Mouse (Mus musculus) left cerebral cortex, postnatal 10 days (tissue): Measurements from ENCODE around the gene Rcc1l. TPM values are rescaled to one million over a fixed set of nuclear protein-coding genes. Genes with fewer than 3 reads are reported as not detected.

Experiments
- DNase-seq, 2 experiments: peaks; one replicate each; pipeline ENCODE4 v3.0.0; 2021 to 2022; ENCODE audit warnings: low spot score in 2 of 2, mixed read lengths in 1 of 2; ENCODE audit errors: extremely low spot score in 1 of 2
- intact Hi-C: fragments of 180-260 bp; cut with DNase I; formaldehyde crosslinking; loops from one replicate; pipeline ENCODE4 v1.15.1; 2025
- total RNA-seq, 2 experiments: library from RNA; stranded (reverse); gene quantifications; 2 replicates each; pipeline ENCODE4 v1.2.3; 2021

Rcc1l gene
- total RNA-seq, 2 experiments from 2014 or later = 18.4 to 21.1 TPM

DNA sequence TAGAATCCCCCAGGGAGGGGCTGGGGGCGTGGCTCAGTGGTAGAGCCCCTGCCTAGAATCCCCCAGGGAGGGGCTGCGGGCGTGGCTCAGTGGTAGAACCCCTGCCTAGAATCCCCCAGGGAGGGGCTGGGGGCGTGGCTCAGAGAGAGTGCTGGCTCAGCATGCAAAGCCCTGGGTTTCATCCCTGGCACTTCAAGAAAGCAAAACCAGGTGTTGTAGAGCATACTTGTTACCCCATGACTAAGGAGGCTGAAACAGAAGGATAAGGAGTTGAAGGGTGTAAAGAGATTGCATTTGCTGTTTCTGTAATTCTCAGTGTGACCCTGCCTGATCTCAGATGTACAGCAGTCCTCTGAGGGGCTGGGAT, 54.7 kb downstream of the Rcc1l start:
- DNase-seq = no peak
- intact Hi-C loops = no loop called here

DNA sequence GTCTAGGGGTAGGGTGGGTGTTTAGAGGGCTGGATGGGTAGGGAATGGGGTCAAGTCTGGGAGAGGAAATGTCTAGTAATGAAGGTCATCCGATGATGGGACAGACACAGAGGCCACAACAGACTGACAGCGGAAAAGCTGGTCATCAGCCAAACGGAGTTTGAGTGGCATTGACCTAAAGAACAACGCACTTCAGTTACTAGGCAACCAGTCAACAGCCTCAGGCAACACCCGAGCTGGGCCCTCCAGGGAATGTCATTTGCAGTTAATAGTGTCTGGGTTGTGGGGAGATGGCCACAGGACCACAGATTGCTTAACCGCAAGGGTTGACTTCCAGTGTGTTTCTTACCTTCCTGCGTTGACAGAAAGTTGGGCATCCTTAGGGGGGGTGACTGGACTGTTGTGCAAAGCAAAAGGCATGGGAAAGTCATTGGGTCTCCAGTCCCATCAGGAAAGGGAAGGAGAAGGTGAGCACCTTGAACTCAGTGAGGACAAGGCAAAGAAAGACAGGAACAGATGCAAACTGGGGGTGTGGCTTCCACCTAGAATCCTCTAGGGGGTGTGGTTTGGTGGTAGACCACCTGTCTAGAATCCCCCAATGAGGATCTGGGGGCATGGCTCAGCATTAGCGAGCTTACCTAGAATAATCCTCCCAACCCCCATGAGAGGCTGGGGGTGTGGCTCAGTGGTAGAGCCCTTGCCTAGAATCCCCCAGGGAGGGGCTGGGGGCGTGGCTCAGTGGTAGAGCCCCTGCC, 55.3 kb downstream of the Rcc1l start:
- intact Hi-C loops = no loop called here
- DNase-seq = no peak

DNA sequence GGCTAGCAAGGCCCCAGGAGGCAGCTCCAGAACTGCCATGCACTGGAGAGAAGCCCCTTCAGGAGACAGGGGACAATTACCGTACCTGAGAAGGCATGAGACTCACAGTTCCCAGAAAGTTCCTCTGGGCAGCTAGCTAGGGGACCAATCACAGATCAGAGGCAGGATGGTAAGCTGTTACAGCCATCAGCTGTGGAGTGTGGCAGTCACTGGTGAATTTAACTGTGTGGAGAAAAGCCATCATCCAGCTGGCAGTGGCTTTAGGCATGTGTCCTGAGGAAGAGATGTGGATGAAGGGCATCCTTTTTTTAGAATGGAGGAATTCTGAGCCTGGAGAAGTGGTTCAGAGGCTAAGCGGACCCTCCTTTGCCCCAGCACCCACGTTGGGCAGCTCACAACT, 56.4 kb downstream of the Rcc1l start:
- DNase-seq = no peak
- intact Hi-C loops = no loop called here

DNA sequence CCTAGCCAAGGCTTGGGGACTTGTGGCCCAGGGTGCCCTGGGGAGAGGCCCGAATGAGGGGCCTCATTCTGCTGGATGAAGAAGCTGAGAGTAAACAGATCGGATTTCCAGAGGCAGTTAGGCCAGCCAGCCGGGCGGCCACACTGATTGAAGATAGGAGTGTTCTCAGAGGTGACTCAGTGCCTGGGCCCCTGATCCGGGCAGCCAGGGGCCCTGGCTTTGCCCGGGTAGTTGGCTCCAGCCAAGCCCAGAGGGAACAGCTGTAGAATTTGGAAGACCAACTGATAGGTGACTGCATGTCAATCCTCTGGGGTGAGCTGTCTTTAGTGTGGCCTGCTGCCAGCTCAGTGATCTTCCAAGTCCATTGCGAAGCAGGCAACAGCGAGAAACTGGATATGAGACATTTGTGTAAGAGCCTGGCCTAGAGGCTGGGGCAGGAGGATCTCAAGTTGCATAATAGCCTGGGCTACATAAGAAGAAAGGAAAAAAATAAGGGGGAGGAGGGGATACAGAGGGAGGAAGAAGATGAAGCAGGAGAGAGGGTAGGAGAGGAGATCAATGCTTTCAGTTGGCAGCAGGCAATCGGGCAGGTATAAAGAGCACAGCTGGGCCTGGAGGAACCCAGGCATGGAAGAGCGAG, 57.0 kb downstream of the Rcc1l start:
- DNase-seq = no peak
- intact Hi-C loops = no loop called here

DNA sequence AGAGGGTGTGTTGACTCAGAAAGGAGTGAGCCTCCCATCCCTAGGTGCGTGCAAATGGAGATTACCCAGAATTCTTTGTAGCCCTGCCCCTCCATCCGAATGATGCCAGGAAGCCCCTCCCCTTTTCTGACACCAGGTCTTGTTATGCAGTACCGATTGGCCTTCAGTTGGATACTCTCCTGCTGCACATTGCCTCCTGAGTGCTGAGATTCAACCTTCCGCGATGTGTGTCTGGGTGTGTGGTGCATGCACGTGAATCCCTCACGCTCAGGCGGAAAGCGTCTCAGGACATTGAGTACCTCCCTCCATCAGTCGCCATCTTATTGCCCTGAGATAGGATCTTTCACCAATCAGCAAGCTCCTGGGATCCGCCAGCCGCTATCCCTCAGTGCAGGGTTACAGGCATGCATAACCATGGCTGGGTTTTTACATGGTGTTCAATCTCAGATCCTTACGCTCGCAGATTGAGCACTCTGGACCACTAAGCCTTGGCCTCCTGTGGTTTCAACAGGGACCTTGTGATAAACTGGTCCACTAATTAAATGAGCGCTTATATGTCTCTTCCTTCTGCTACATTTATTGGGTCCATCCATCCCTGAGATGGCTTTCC, 57.7 kb downstream of the Rcc1l start:
- no peak for DNase-seq
- intact Hi-C loops = no loop called here

DNA sequence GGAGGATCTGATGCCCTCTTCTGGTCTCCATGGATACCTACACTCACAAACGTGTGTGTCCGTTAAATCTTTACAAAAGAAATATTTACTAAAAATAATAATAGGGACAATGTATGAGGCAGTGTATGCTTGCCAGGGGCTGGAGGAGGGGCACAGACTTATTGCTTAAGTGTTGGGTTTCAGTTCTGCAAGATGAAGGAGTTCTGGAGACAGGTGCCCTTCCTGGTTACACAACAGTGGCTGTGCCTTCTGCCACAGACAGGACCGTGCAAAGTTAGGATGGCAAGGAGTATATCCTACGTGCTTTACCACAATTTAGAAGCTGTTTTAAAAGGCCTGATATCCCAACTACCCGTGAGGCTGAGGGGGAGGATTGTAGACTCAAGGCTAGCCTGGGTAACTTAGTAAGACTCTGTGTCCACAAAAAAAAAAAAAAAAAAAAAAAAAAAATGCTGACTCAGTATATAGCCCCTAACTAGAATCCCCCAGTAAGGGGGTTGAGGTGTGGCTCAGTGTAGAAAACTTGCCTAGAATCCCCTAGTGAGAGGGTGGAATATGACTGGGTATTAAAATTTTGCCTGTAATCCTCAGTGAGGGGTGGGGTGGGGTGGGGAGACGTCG, 60.8 kb downstream of the Rcc1l start:
- no peak for DNase-seq
- intact Hi-C loops = no loop called here

DNA sequence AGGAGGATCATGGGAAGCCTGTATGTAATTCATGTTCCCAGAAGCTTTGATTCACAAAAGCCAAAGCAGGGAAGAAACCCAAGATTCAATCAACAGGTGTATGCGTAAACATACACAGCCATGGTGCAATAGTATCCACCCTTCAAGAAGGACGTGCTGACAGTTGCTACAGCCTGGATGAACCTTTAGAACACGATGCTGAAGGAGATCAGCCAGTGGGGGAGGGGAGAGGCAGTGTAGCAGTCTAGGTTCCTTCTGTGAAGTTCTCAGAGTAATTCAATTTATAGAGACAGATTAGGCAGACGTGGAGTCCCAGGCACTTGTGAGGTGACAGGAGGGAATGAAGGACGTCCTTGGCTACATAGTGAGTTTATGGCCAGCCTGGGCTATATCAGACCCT, 61.6 kb downstream of the Rcc1l start:
- DNase-seq = no peak
- intact Hi-C loops = no loop called here

DNA sequence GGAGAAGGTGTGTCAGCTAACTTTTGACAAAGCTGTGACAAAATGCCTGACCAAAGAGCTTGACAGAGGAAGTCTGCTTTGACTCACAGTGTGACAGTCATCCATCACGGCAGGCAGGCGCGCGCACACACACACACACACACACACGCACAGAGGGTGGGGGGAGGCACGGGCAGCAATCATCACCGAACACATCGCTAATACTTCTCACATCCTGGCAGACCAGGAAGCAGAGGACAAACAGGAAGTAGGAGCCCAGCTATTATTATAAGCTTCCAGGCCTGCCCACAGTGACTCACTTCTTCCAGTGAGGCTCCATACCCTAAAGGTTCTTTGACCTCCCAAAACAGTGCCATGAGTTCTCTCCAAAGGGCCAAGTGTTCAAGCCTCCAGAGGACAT, 70.7 kb downstream of the Rcc1l start:
- no peak for DNase-seq
- intact Hi-C loops = no loop called here

DNA sequence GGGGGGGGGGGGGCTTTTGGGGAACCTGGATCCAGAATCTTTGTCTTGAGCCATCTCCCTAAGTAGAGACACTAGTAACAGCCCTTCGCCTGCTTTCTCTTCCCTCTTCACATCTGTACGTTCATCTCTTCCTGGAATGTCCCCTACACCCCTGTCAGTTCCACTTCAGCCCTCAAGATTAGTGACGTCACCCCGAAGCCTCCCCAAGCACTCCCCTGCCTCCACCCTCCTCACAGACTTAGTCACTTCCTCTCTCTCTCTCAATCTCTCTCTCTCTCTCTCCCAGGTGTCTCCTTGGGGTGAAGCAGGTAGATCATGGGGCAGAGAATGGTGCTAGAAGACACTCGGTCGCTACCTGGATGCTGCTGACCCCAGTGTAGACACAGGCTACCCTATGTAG, 73.9 kb downstream of the Rcc1l start:
- intact Hi-C loops = no loop called here
- DNase-seq = no peak

DNA sequence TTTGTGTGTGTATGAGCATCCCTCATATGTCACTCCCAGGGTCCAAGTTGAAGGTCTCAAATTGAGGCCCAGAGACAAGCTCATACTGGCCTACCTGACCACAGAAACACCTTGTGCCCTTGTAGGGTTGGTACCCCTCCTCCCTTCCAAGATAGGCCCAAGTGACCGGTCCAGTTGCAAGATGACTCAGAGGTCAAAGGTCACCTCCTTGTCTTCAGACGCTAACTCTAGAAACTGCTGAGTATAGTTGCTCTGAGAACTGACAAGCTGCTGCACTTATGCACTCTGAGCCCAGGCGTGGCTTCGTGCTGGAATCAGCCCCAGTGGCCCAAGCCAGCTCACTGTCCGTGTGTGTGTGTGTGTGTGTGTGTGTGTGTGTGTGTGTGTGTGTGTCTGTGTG, 74.7 kb downstream of the Rcc1l start:
- intact Hi-C loops = no loop called here
- no peak for DNase-seq

DNA sequence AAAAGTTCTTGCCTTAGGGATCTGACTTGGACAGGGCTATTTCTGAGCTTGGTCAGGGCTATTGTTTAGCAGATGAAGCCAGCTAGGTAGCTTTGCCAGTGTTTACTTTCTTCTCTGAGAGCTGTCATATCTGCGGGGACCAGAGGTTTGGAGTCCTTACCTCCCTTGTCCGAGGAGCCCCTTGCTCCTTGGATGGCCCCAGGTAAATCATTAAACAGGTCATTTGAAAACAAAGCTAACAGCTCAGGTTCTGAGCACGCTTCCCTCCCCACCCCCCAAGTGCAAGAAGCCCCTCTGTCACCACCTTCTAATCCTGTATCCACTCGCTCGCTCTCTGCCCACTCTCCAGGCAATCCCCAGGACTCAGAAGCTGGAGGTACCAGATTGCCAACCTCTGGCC, 75.3 kb downstream of the Rcc1l start:
- intact Hi-C loops = no loop called here
- DNase-seq = no peak

DNA sequence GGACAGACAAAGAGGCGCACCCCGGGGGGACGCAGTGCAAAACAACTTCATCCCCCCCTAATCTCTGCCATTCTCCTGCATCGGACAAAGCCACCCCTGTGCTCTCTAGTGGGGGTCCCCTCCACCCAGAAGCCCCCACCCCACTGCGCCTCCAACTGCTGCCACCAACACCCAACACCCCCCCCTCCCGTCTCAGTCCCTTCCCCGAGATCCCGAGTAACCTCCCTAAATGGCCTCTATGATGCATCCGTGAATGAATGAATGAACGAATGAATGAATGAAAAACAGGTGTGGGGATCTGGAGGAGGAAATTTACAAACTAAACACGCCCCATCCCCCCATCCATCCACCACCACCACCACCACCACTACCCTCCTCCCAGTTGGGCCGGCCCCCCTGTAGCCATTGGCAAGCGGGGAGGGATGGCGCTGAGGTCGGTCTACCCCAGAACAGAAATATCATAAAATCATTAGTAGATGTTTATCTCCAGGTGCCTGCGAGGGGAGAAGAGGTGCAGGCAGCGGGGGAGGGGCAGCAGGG, 76.3 kb downstream of the Rcc1l start:
- intact Hi-C loops = no loop called here
- peak in 1 of 2 experiments; percentile 62 for DNase-seq

DNA sequence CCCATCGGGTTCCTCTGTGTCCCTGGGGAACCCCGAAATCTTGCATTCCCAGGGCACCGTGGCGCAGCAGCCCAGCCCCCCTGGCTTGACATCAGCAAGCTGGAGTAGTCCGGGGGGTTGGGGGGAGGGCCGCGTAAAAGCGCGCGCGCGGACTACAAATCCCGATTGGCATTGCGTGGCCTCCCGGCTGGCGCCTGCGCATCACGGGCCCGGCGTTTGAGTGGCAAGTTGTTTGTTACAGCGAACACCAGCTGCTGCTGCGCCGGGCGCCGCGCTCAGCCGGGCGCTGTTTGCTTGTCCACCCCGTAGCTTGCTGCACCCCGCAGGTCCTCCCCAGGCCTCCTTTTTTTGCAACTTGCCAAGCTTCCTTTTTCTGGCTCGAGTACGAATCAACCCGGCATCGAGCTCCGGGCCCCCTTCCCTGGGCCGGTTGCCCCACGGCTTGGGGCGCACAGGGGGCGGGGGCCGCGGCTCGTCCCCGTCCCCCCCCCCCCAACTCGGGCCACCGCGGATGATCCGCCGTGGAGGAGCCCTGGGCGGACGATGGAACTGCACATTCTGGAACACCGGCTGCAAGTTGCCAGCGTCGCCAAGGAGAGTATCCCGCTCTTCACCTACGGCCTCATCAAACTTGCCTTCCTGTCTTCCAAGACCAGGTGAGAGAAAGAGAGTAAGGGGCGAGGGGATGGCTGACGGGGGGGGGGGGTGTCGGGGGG, 76.9 kb downstream of the Rcc1l start, which contains the start of gene Castor2:
Gene Castor2 (plus strand): TSS at position 216 of the 716 bp plus-strand sequence.
- intact Hi-C loops = no loop called here
- DNase-seq = peak; percentile 97

DNA sequence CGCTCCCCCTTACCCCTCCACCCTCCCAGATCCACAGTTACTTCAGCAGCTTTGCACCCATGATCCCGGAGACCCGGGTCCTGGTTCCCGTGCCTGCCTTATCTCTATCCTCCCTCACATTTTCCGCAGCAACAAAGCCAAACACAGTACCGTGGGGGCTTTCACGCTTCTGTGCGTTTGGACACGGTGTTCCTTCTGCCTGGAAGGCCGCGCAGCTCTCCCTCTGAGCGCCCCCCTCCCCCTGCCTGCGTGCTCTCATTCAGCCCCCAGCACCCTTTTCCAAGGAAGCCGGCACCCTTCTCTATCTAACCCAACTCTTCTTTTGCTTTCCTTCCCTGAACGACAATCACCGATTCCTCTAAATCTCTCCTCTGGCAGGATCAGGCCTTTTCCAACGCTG, 77.6 kb downstream of the Rcc1l start:
- intact Hi-C loops = no loop called here

DNA sequence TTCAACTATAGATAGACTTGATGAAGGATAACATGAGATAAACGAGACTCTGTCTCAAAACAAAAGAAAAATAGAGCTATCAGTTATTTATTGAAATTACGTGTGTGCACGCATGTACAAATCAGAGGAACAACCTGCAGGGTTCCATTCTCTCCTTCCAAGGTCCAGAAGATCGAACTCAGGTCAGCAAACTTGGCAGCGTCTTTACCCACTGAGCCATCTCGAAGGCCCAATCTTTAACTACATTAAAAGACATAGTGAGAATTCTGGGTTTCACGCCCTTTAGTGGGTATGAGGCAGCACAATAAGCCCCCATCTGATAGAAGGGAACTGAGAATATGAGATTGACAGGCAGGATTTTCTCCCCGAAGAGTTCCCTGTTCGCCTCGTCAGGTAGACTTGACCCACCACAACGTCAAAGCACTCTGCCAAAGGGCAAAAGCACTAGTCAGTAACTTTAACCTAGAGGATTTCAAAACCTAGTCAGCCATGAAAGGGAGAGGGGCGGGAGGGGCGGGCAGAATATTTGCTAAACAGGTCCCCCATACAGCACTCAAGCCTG, 78.2 kb downstream of the Rcc1l start:
- DNase-seq = no peak

More for the DNA sequence above, 77.6 kb downstream of the Rcc1l start:
- DNase-seq = peak; percentile 36 to 62

More for the DNA sequence above, 78.2 kb downstream of the Rcc1l start:
- intact Hi-C loops = no loop called here
